Mouse (Mus musculus) lung, adult 2 months (tissue): ENCODE measurements around the gene Gmds.

Experiments
- CTCF ChIP-seq: fragments of 200-500 bp; IDR thresholded peaks from 2 replicates; pipeline ENCODE4 v1.5.1; 2011; ENCODE audit warnings: mild to moderate bottlenecking, low read length, control low read depth; ENCODE audit not compliant: insufficient read depth
- POLR2A ChIP-seq: fragments of 200-500 bp; IDR thresholded peaks from 2 replicates; pipeline ENCODE4 v1.6.1; 2011; ENCODE audit warnings: low read depth, mild to moderate bottlenecking, control low read depth, low read length, borderline replicate concordance; ENCODE audit errors: extremely low read depth

GRCm38 (mm10) chr13:32158240-32158639 is 180.3 kb downstream of the Gmds start:
- TF ChIP-seq CTCF (no peak), POLR2A (no peak)
